Mouse (Mus musculus): ENCODE results near the gene Vopp1. TPM values are rescaled to one million over a fixed set of nuclear protein-coding genes. Genes with fewer than 3 reads are reported as not detected.
"Not testable (repeated sequence)": the region's sequence is repeated elsewhere in the genome, so short reads cannot be mapped to it uniquely, and the experiment has no call there.

Gene Vopp1
- total RNA-seq (2021), result 10 to 100 TPM; 14.1 to 15.8 TPM
- long read RNA-seq, experiment 1, full-length matches to known transcripts, result 15 of 22 reads
- long read RNA-seq, experiment 1, partial matches to known transcripts, result 0 of 22 reads
- long read RNA-seq, experiment 1, other reads (novel, unspliced or antisense), result 7 of 22 reads
- long read RNA-seq, experiment 2, transcript Vopp1-201 (5 exons, 2,919 nt), result major isoform, 7 of 9 reads
- long read RNA-seq, experiment 2, partial matches to known transcripts, result 0 of 9 reads
- long read RNA-seq, experiment 2, other reads (novel, unspliced or antisense), result 1 of 9 reads

GRCm38 (mm10) chr6:57824422-57825258, at the start of gene Vopp1:
Gene Vopp1, minus strand, starts transcription at chr6:57825159.
- DNase-seq, result peak; percentile 74 to 82

- peak; percentile 2 to 19 for DNase-seq
Measured at GRCm38 (mm10) chr6:57859043-57860042, 34.4 kb upstream of the Vopp1 start.

- not testable (repeated sequence) for DNase-seq
Measured at GRCm38 (mm10) chr6:57851177-57851576, 26.2 kb upstream of the Vopp1 start.

- no peak for DNase-seq
Measured at GRCm38 (mm10) chr6:57850286-57850685, 25.3 kb upstream of the Vopp1 start, which contains the start of gene Vmn1r21. Gene Vmn1r21, minus strand, starts transcription at chr6:57850343.

DNA sequence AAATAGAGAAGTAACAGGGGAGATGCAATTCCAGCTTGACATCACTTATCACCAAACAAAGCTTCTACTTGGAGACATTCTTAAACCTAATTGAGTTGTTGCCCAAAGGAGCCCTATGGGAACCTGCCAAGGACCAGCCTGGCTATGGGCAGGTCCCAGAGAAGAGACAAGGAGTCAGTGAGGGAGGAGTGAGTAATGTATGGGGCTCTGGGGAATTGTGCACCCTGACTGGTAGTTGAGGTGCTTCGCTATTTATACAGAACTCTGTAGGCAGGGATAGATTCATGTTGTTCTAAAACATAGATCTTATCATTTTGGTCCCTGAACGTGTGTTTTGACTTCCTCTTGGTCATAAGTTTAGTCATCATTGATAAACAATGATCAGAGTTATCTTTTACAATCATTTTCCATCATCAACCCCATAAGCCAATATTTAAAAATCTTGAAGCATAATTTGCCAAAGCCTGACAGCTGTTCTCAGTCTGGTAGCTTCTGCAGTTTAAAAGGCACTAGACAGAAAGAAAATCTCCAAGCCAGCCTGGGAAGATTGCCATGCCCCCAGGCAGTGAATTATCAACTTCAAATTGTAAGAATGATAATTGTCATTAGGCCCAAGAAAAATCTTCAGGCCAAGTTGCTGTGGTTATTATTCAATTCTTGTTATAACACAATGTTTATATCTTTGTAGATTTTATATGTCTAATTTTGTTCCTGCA, 14.9 kb upstream of the Vopp1 start:
- DNase-seq, result no peak

GRCm38 (mm10) chr6:57825259-57825715, 328 bp upstream of the Vopp1 start:
- no peak for DNase-seq

- DNase-seq, result no peak
Measured at GRCm38 (mm10) chr6:57823461-57823860, 1.5 kb downstream of the Vopp1 start.

GRCm38 (mm10) chr6:57822648-57823410, 2.1 kb downstream of the Vopp1 start:
- no peak for DNase-seq

DNA sequence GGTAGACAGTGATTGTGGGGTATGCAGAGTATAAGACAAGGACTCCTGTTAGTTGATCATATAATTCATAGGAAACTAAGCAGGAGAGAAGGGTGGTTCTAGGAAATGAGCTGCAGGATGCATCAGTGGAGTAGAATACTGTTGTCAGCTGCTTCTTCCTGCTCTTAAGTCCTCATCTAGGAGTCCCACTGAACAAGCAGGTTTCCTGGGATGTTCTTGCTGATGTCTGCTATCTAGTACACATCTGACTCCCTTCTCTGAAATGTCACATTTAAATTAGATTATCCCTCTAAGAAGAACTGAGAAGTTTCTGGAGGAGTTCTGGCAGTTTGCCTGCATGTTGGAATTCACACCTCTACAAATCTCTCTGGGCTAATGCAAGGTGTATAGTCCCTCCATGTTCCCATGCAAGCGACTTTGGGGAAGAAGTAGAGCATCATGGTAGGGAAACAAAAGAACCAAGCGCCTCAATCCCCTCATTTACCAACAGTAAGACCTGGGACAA, 10.5 kb downstream of the Vopp1 start:
- no peak for DNase-seq

GRCm38 (mm10) chr6:57811748-57812730, 12.9 kb downstream of the Vopp1 start:
- no peak for DNase-seq

DNA sequence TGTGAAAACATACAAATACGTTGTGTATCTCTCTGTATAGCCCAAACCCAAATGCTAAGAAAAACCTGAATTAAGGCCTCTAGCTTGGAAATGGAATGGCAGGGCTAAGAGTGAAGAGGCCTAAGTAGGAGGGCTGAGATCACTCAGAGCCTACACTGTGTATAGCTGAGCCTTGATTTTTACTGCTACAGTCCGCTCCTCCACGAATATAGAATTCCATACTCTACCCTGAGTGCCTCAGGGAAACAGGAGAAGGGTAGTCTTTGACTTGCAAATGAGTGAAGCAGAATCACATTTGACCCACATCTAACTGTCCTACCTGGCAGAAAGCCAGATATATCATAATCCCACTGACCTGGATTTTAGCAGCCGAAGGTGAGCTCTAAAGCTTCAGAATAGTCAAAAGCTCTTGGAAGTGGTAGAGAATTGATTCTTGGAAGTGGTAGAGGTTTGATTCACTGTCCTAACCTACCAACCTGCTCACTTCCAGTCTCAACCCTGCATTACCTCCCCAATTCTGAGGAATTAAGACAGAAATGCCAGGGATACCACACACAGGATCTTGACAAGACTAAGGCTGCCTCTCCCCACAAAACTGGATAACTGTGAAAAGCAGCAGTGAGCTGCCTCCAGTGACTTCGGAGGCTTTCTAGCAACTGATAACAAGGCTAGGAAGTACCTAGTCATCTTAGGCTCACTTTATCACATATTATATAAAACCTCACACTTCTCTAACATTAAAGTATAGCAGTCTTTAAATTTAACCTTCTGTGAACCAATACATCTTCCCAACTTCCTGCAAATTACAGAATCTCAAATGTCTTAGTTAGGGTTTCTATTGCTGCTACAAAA, 19.5 kb downstream of the Vopp1 start:
- no peak for DNase-seq

DNA sequence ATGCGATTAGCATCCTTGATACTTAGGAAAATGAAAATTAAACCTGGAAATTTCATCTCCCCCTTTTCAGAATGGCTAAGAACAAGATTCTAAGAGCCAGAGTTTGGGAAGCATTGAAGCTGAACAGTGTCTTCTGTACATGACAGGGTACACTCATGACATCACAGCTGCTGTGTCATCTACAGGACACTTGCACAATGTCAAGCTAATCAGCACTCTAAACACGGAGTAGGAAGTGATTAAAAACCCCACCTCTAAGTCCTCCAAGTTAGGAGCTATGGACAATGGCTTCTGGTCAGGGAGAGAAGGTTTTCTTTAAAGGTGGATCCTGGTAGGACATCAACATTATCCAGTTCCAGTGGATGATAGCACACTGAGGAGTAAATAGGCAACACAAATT, 21.8 kb downstream of the Vopp1 start:
- DNase-seq, result no peak

- no peak for DNase-seq
Measured at GRCm38 (mm10) chr6:57798986-57799385, 26.0 kb downstream of the Vopp1 start.

GRCm38 (mm10) chr6:57796853-57797423, 28.0 kb downstream of the Vopp1 start:
- DNase-seq, result no peak

- no peak for DNase-seq
Measured at GRCm38 (mm10) chr6:57795835-57796234, 29.1 kb downstream of the Vopp1 start.

DNA sequence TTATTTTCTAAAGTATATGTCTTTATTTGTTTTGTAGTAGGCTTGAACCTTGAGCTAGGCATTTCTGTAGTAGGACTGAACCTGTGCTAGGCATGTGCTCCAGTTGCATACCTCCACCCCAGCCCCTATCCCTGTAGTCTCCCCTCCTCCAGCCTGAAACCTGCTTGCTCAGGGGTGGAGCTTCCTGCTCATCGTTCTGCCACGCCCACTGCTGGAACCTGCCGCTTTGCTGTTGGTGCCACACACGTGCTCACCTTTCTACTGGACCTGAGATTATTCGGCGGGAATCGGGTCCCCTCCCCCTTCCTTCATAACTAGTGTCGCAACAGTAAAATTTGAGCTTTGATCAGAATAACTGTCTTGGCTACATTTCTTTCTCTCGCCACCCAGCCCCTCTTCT, 32.1 kb downstream of the Vopp1 start:
- DNase-seq, result not testable (repeated sequence)

DNA sequence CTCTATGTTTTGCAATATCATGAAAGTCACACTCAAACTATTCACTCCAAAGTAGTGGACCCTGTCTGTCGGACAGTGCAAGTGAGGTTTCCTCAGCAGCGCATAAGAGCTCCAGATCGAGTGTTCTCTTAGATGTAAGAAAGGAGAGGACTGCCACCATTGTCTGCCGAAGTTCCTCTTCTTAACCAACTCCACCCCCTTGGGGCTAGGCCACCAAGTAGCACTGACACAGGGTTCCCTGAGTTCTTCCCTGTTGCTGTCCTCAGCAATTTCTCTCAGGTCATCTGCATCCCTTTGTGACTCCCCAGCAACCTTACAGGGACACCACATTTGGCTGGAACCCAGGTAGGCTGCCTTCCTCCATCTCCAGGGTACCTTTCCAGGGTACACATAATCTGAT, 34.4 kb downstream of the Vopp1 start:
- no peak for DNase-seq

DNA sequence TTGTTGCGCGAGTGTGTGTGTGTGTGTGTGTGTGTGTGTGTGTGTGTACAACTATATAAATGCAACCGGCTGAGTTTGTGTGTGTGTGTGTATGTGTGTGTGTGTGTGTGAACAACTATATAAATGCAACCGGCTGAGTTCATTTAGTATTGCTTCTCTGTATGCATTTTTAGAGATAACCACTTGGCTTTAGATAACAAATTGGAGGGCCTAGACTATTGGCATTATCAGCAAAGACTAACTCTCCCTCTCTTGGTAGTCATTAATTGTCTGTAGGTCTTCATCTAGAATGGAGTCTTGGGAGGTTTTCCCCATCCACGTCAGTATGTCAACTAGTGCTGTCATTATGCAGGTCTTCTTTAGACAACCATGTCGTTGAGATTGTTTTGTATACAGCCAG, 37.6 kb downstream of the Vopp1 start:
- no peak for DNase-seq

Data from adrenal gland, postnatal 36 days (tissue).